Mouse (Mus musculus): Measurements from ENCODE around the gene Gm21828.
"Not testable (repeated sequence)": the region's sequence is repeated elsewhere in the genome, so short reads cannot be mapped to it uniquely, and the experiment has no call there.

DNA sequence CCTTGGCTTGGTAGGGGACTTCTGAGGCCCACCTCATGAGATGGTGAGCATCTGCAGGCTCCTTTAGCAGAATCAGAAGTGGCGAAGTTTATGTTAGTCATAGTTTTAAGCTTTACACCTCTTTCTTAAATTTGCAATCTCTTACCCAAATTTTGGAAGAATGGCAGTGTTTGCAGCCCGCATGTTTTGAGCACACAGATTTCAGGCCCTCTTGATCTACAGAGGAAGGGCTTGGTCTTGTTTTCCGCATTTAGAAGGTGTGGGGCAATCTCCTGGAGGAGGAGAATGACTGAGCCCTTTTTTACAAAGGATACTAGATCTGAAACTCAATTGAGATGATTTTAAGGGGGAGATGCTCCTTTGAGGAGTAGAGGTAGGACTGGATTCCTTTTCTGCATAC lies at the start of gene Gm21828:
- TF ChIP-seq TAL1, GATA1 (IDR thresholded peaks at IDR 0.05; ENCODE audit: low read length): not testable (repeated sequence)
